Mouse (Mus musculus) stomach, embryonic 16.5 days (tissue): ENCODE measurements around the gene Bahcc1. TPM values are rescaled to one million over a fixed set of nuclear protein-coding genes. Genes with fewer than 3 reads are reported as not detected.

Experiments
- ATAC-seq: fragments of 200-750 bp; cut with Nextera tagmentation; 2 replicates; pipeline ENCODE4 v1.8.0; 2017; ENCODE audit warnings: moderate number of reproducible peaks, moderate TSS enrichment; ENCODE audit not compliant: insufficient read depth, low FRiP score
- H3K27ac ChIP-seq: fragments of 300-500 bp; sonication (generic); 2 replicates; pipeline ENCODE4 v1.5.1; 2014; ENCODE audit warnings: low read length
- H3K27me3 ChIP-seq: fragments of 300-500 bp; sonication (generic); 2 replicates; pipeline ENCODE4 v1.6.1; 2014; ENCODE audit warnings: low read length, control low read depth, mixed read lengths; ENCODE audit not compliant: control insufficient read depth, insufficient read depth
- H3K36me3 ChIP-seq: fragments of 300-500 bp; sonication (generic); 2 replicates; pipeline ENCODE4 v1.6.1; 2014; ENCODE audit warnings: low read length; ENCODE audit not compliant: control insufficient read depth, insufficient read depth
- H3K4me1 ChIP-seq: fragments of 300-500 bp; sonication (generic); 2 replicates; pipeline ENCODE4 v1.6.1; 2014; ENCODE audit warnings: low read length, control low read depth, mixed read lengths; ENCODE audit not compliant: control insufficient read depth, insufficient read depth
- H3K4me2 ChIP-seq: fragments of 300-500 bp; sonication (generic); 2 replicates; pipeline ENCODE4 v1.6.1; 2014; ENCODE audit warnings: low read depth, low read length, mixed read lengths
- H3K4me3 ChIP-seq: fragments of 300-500 bp; sonication (generic); replicated peaks from 2 replicates; pipeline ENCODE4 v1.5.1; 2014; ENCODE audit warnings: mild to moderate bottlenecking, low read length
- H3K9ac ChIP-seq: fragments of 300-500 bp; sonication (generic); 2 replicates; pipeline ENCODE4 v1.6.1; 2014; ENCODE audit warnings: low read length
- H3K9me3 ChIP-seq: fragments of 300-500 bp; sonication (generic); replicated peaks from 2 replicates; pipeline ENCODE4 v1.6.1; 2016; ENCODE audit warnings: low read length, control low read depth; ENCODE audit not compliant: control insufficient read depth
- WGBS: fragments of 180-500 bp; shearing (Covaris S2); extraction: QIAGEN DNeasy Blood & Tissue Kit; methylation state at CpG from one replicate; pipeline ENCODE4 v1.1.7; 2014; 5-methylcytosine and 5-hydroxymethylcytosine counted together
- polyA plus RNA-seq: library from polyadenylated mRNA; unstranded; fragments of >200 nt; fragmentation: Nextera tagmentation; extraction: Ambion mirVana; gene quantifications from 2 replicates; pipeline ENCODE4 v1.2.1, GENCODE M21; 2015

The Bahcc1 gene
- polyA plus RNA-seq, 1 experiment from 2014 or later: 4.5 TPM

DNA sequence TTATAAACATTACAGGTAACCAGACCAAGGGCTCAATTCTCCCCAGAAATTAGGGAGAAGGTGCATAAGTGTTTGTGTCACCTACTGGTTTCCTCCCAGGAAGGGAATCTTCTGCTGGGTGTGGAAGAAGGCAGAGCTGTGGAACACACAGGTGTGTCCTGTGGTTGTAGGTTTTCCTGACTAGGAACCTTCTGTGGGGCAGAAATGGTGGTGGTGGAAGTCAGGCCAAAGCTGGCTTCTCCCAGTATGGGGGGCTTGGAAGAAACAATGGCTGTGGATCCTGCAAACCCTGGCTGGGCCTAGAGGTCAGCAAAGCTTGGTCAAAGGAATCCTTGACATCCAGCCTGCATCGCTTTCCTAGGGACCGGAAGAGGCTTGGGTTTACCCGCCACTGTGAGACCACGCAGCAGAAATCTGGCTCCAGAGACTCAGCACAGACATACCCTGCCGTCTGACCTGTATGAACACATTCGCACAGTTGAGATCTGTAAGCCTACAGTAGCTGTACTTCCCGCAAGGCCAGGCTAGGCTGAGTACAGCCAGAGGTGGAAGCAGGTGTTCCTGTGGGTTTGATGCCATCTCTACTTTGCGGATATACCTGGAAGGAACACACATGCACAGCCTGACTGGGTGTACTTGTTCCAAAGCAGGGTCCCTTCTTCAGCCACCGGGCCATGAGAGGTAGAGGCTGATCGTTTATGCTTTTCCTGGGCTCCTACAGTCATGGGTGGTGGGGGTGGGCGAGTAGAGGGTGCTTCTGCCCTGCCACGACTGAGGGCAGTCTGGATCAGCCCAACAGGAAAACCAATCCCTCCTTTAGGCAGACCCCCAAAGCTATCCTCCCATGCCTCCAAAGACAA, 6.1 kb upstream of the Bahcc1 start:
- 65% methylated on average over 12 of the region's 12 CpGs for WGBS
- Histone ChIP-seq H3K4me2 (no peak overlapping the region), H3K9ac (no peak overlapping the region)

DNA sequence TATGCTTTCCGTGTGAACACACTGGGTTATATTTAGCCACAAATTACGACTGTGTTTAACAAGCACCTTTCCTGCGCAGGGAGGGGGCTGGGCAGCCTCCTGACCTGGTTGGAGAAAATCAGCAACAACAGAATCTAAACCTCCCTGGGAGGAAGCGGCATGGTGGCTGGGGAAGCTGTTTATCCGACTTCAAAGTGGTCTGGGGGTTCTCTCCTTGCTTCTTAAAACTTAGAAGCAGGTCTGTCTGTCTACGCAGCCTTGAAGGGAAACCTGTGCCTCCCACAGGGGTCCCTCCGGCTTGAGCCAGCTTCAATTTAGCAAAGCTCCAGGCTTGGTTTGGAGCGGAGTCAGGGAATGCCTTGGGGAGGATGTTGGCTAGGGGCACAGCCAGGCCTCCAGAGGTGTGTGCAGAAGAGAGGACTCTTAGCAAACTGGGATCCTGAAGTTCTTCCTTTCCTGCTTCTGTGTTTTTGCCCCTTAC, 5.1 kb upstream of the Bahcc1 start:
- ATAC-seq: no peak
- Histone ChIP-seq H3K27ac (peak overlapping the region; percentile 95), H3K4me2 (peak overlapping the region; percentile 87), H3K27me3 (no peaks in the 10 kb centered on the region), H3K4me3 (no peak overlapping the region), H3K9ac (peak overlapping the region; percentile 46), H3K36me3 (no peaks in the 10 kb centered on the region), H3K9me3 (no peaks in the 10 kb centered on the region), H3K4me1 (peaks cover 60% of the 10 kb centered on the region)
- WGBS: 37% methylated on average over 8 of the region's 8 CpGs

More for the DNA sequence above, 6.1 kb upstream of the Bahcc1 start:
- ATAC-seq: no peak
- Histone ChIP-seq H3K4me3 (no peak overlapping the region), H3K36me3 (no peaks in the 10 kb centered on the region), H3K4me1 (peaks cover 56% of the 10 kb centered on the region), H3K9me3 (no peaks in the 10 kb centered on the region), H3K27me3 (no peaks in the 10 kb centered on the region), H3K27ac (peak overlapping the region; percentile 95; the same call in 1 of the 2 replicates)

DNA sequence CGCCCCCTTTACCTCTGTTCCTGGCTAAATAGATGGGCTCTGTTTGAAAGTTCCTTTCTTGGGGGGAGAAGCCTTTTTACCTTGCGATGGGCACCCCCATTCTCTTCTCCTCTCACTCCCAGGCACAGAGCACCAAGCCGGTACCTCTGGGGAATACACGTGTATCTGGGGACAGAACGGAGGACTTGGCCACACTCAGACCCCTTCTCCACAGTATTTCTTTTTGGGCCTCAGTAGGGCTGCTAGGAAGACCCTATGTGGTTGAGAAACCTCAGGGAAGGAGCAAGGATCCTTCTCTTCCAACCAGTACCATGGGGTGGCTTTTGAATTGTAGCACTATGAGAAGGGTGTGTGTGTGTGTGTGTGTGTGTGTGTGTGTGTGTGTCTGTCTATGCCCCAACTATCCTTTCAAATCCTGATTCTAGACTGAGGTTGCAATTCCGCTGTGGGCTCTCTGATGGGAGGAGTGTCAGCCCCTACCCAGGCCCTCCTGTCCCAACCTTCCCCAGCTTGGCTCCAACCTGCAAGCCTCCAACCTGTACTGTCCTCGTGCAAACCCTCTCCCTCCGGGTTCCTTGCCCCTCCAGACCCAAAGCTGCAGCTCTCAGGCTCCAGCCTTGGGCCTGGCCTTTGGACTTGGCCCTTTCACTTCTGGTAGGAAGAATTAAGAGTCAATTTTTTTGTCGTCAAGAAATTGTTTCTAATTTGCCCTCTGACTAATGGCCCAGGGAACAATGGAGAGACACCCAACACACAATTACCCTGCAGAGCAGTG, 4.4 kb upstream of the Bahcc1 start:
- Histone ChIP-seq H3K9me3 (no peaks in the 10 kb centered on the region), H3K9ac (peak overlapping the region; percentile 46), H3K4me2 (peak overlapping the region; percentile 87), H3K27ac (peak overlapping the region; percentile 95), H3K27me3 (no peaks in the 10 kb centered on the region), H3K4me1 (peaks cover 60% of the 10 kb centered on the region), H3K36me3 (no peaks in the 10 kb centered on the region), H3K4me3 (peak overlapping the region; percentile 94; the same call in 1 of the 2 replicates)
- no peak for ATAC-seq
- whole genome bisulfite sequencing: 50% methylated on average over 9 of the region's 9 CpGs

DNA sequence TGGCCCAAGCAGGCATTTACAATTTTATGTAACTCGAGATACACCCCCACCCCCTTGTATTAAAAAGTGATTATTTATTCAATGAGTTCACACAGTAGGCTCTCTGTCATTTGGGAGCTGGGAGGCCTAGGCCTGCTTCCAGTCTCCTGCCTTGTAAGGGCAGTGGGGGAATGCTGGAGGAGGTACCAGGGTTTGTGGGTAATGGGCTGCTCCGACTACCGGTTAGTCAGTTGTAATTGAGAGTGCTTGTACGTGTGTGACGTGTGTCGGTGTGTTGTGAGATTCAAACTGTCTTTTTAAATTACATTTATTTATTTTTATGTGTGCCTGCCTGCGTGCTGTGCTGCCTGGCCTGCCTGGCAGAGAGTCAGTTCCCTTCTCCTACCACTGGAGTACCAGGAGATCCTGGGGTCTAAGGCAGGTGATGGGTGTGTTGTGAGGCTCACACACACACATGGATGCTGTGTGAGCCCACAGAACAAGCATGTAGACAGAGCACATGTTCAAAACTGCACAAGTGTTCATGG, 3.8 kb upstream of the Bahcc1 start:
- Histone ChIP-seq H3K36me3 (no peaks in the 10 kb centered on the region), H3K4me3 (peak overlapping the region; percentile 94), H3K9me3 (no peaks in the 10 kb centered on the region), H3K9ac (peak overlapping the region; percentile 99), H3K27ac (peak overlapping the region; percentile 95), H3K27me3 (no peaks in the 10 kb centered on the region), H3K4me1 (peaks cover 54% of the 10 kb centered on the region), H3K4me2 (peak overlapping the region; percentile 87)
- ATAC-seq: no peak
- WGBS: 19% methylated on average over 7 of the region's 7 CpGs

DNA sequence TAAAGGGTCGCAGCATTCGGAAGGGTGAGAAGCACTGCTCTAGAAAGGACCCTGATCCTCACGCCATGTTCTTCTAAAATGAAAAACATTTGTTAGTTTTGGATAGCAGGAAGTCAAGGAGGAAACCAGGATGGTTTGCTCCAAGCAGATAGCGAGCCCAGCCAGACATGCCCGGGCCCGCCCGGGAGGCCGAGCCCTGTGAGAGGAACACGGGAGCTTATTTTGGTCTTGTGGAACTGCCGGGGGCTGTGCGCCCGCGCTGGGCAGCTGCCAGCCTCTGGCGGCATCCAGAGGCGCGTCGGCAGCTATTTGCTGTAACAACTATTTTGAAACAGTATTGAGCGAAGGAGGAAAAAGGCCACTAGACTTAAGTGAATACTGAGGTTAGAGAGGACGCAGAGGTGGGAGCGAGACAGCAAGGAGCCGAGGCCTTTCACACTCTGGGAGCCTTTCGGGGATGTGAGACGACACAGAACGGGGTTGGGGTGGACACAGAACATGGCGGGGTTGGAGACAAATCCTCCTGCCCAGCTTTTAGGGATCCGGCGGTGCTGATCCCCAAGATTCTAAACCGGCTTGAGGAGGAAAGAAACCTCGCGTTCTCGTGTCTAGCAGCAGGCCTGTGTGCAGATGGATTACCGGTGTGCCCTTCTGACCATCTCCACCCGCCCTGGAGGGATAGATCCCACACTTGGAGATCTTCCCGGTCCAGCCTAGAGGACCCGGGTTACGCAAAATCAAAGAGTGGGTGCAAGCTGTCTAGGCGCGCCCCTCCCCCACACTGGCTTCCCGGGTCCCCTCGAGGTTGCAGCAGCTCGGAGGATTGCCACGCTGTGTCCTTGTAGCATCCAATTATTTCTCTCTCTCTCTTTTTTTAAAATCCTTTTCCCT, 2.6 kb upstream of the Bahcc1 start:
- Histone ChIP-seq H3K9me3 (no peaks in the 10 kb centered on the region), H3K4me1 (peaks cover 43% of the 10 kb centered on the region), H3K4me3 (peak overlapping the region; percentile 94), H3K4me2 (peak overlapping the region; percentile 87), H3K36me3 (no peaks in the 10 kb centered on the region), H3K9ac (peak overlapping the region; percentile 99), H3K27ac (peak overlapping the region; percentile 95), H3K27me3 (no peaks in the 10 kb centered on the region)
- 3% methylated on average over 42 of the region's 42 CpGs for WGBS
- ATAC-seq: no peak

DNA sequence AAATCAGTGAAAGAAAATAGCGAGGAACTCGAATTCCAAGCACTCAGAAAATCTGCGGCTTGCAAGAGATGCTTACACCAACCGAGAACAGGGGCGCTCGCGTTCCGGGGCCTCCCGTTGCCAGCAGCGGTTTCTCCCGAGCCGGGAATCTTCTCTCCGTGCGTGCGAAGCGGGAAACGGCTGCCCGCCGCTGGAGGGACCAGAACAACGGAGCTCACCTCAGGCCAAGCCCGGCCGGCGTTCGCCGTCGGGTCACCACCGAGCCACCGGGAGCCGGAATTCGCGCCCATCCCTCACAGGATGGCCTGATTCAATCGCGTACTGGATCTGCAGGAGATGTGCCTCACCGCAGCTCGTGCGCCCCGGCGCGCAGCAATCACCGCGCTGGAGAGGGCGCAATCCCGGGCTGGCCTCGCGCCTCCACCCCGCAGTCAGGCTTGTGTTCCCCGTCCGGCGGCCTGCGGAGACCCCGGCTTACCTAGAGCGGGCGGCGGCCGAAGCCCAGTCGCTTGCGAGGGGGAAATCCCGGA, 1.8 kb upstream of the Bahcc1 start:
- Histone ChIP-seq H3K9me3 (no peaks in the 10 kb centered on the region), H3K4me2 (peak overlapping the region; percentile 87), H3K36me3 (no peaks in the 10 kb centered on the region), H3K9ac (peak overlapping the region; percentile 99), H3K4me1 (peaks cover 38% of the 10 kb centered on the region), H3K27me3 (no peaks in the 10 kb centered on the region), H3K27ac (peak overlapping the region; percentile 95), H3K4me3 (peak overlapping the region; percentile 94)
- WGBS: under 1% methylated on average over 58 of the region's 58 CpGs
- ATAC-seq: no peak

DNA sequence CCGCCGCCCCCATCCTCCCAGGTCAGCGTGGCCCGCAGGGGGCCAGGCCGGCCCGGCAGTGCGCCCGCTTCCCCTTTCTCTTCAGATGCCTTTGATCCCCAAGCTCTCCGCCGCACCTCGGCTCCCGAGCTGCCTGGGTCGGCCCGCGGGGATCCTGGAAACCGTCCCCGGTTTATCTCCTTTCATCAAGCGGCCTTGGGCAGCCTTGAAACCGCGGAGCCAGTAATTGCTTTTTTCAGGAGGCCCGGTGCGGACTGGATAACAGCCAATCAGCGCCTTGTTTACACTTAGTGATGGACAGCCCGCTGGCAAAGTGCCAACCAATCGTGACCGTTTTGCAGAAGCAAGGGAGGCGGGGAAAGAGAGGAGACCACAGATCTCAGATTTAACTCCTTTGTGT, 1.4 kb upstream of the Bahcc1 start:
- Histone ChIP-seq H3K27ac (peak overlapping the region; percentile 95), H3K4me1 (peaks cover 37% of the 10 kb centered on the region), H3K4me3 (peak overlapping the region; percentile 94), H3K9me3 (no peaks in the 10 kb centered on the region), H3K36me3 (no peaks in the 10 kb centered on the region), H3K4me2 (peak overlapping the region; percentile 87), H3K27me3 (no peaks in the 10 kb centered on the region), H3K9ac (peak overlapping the region; percentile 99)
- WGBS: under 1% methylated on average over 27 of the region's 27 CpGs
- peak; percentile 75 for ATAC-seq

DNA sequence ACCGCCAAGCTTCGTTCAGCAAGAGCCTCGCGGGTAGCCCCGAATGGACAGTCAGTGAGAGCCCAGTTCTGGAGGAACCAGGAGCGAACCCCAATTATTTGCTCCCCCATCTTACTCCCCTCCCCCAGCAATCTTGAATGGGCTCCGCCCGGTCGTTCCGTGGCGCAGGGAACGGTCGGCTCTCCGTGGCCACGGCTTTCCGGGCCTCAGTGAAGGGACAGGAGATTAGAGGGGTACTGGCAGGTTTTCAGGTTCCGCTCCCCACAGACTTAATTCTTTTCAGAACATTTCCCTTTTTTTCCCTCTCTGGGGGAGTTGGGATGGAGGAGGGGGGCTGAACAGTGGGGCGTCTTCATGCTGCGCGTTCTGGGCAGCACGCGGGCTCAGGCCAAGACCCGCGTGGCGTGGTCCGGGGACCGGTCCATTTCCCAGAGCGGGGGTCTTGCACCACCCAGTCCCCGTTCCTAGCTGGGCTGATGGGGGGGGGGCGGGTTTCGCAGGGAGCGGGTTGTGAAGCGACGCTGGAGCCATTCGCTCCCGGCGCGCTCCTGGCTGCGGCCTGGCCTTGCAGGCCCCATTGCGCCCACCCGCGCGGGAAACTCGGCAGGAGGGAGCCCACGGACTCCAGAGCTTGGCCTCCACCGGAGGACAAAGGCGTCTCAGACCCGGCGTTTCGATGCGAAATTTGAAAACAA, 841 bp downstream of the Bahcc1 start:
- Histone ChIP-seq H3K27me3 (no peaks in the 10 kb centered on the region), H3K9ac (peak overlapping the region; percentile 99), H3K27ac (peak overlapping the region; percentile 92), H3K4me3 (peak overlapping the region; percentile 76), H3K36me3 (no peaks in the 10 kb centered on the region), H3K4me1 (peaks cover 21% of the 10 kb centered on the region), H3K9me3 (no peaks in the 10 kb centered on the region), H3K4me2 (peak overlapping the region; percentile 87)
- under 1% methylated on average over 51 of the region's 51 CpGs for WGBS
- no peak for ATAC-seq
